Mouse (Mus musculus) macrophage (primary cell): ENCODE results near the gene Nmbr. TPM values are rescaled to one million over a fixed set of nuclear protein-coding genes. Genes with fewer than 3 reads are reported as not detected.

Experiments
- H3K27ac ChIP-seq: fragments of 350-480 bp; formaldehyde crosslinking; 2 replicates; pipeline ENCODE4 v1.9.0; 2021
- H3K36me3 ChIP-seq: fragments of 350-480 bp; formaldehyde crosslinking; 2 replicates; pipeline ENCODE4 v1.9.0; 2021; ENCODE audit errors: inconsistent target
- H3K4me3 ChIP-seq: fragments of 350-480 bp; formaldehyde crosslinking; 2 replicates; pipeline ENCODE4 v1.9.0; 2021; ENCODE audit errors: inconsistent target
- H3K79me2 ChIP-seq: fragments of 350-480 bp; formaldehyde crosslinking; 2 replicates; pipeline ENCODE4 v1.9.0; 2021; ENCODE audit errors: inconsistent target
- WGBS: methylation state at CpG from one replicate; pipeline ENCODE4 v1.1.7; 2026; ENCODE audit warnings: inconsistent platforms; ENCODE audit not compliant: missing documents; 5-methylcytosine and 5-hydroxymethylcytosine counted together
- polyA plus RNA-seq: library from polyadenylated mRNA; stranded (reverse); fragments of 250-400 nt; gene quantifications from 3 replicates; pipeline ENCODE4 v1.2.4, GENCODE M21; 2018; ENCODE audit warnings: inconsistent platforms
- total RNA-seq, 78 experiments: library from RNA; depleted of rRNA; stranded (reverse); fragments of 250-400 nt; gene quantifications; 1 replicate in 9 of 78; 2 replicates in 24 of 78; 3 replicates in 43 of 78; 4 replicates in 2 of 78; pipeline ENCODE4 v1.2.4; 2018; ENCODE audit warnings: inconsistent platforms in 56 of 78

Gene Nmbr
- not detected for total RNA-seq (2018; cell fraction: chromatin; rRNA removed)
- not detected for total RNA-seq (2018; cell fraction: cytosol; rRNA removed)
- not detected for total RNA-seq (2018; cell fraction: nucleus; rRNA removed)
- polyA plus RNA-seq: not detected in 3 replicates

DNA sequence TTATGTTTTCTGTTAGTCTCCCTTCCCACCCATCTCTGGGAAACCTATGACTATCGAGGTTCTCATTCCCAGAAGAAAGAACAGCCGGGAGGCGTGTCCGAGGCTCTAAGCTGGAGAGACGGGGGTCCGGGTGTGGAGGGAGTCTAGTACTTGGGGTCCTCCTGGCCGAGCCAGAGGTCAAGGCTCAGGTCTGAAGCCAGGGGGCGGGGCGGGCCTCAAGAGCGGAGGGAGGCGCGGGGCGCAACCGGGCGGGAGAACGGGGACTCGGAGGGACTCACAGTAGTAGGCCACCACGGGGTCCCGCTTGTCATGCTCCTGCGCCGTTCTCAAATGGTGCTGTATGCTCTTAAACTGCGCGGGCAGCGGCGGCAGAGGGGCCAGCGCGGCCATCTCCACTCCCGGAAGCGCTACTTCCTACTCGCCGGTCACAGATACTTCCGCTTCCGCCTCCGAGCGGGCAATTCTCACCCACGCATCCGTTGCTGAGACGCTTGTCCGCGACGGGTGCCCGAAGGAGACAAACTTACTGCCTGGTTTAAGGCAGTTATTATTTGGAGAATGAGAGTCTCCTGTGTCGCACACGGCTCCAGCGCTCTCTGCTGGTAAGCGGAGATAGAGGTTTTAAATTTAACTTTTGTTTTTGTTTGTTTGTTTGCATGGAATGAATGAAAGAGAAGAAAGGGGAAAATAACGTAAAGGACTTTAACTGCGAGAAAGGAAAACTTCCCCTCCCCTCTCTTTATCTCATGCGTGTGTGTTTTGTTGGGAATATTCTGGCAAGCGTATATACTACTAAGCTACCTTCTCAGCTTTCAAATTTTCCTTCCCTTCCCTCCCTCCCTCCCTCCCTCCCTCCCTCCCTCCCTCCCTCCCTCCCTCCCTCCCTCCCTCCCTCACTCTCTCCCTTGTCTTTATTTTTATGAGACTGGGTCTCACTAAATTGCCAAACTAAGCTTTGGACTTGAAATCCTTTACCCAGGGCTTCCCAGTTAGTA, at the start of gene Nmbr, which contains the start of gene Vta1:
TSS of gene Nmbr (plus strand) at position 520 of the 995 bp plus-strand sequence.
TSS of gene Vta1 (minus strand) at position 489 of the 995 bp plus-strand sequence.
- H3K79me2 ChIP-seq: peaks cover 50% of the 10 kb centered on the region
- no peaks in the 10 kb centered on the region for H3K36me3 ChIP-seq
- H3K27ac ChIP-seq: peak within 1 kb of the TSS; percentile 49
- H3K4me3 ChIP-seq: peak within 1 kb of the TSS; percentile 82
- under 1% methylated on average over 47 of the region's 50 CpGs for WGBS

DNA sequence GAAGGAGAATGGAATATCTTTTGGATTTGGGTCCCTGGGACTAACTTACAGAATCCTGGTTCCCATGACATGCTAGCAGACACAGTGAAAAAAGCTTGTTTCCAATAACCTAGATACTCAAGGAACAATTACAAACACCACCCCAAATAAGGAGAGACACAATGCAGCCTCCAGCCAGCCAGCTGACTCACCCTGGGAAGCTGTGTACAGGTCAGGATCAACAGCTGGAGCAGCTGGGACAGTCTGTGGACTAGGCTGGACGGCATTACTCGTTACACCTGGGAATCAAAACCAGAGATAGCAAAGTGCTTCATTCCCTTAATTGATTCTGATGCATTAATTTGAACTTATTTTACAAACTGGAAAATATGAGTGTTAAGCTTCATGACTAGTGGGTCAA, 44.5 kb upstream of the Nmbr start:
- WGBS: 96% methylated on average over 2 of the region's 2 CpGs
- Histone ChIP-seq H3K79me2 (no peaks in the 10 kb centered on the region), H3K4me3 (no peak overlapping the region), H3K36me3 (peaks cover 26% of the 10 kb centered on the region), H3K27ac (no peak overlapping the region)

DNA sequence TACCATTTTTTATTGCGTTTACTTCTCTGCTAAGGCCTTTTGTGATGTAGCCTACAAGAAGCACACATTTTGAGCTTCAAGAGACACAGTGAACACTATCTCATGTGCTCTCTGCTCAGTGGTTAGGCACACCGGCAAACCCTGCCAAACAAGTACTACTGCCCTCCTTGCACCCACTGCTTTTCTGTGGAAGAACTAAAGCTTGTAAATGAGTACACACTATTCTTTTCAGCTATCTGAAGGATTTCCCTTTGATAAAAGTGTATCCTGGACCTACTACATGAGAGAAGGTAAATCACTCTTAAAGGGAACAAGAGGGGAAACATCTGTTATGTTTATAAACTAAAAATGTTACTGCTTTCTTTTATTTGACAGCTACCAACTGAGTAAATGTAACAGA, 39.2 kb upstream of the Nmbr start:
- WGBS: 100% methylated on average over 2 of the region's 2 CpGs

DNA sequence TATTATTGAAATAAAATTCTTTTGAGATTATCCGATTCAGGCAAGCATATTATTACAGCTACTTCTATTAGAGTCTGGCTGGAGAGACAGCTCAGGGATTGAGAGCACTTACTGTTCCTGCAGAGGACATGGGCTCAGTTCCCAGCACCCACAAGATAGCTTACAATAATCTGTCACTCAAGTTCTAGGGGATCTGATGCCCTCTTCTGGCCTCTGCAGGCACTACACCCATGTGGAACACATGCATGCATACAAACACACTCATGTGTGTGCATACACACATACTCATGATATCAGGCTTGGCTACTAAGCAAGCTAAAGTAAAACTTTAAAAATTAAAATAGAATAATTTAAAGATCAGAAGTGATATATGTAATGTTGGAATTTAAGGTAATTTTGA, 19.7 kb upstream of the Nmbr start:
- Histone ChIP-seq H3K4me3 (no peak overlapping the region), H3K36me3 (peaks cover 26% of the 10 kb centered on the region), H3K27ac (no peak overlapping the region), H3K79me2 (peaks cover 44% of the 10 kb centered on the region)
- 100% methylated on average over 1 of the region's 1 CpGs for WGBS

More for the DNA sequence above, 39.2 kb upstream of the Nmbr start:
- Histone ChIP-seq H3K79me2 (no peaks in the 10 kb centered on the region), H3K36me3 (peaks cover 33% of the 10 kb centered on the region), H3K4me3 (no peak overlapping the region), H3K27ac (no peak overlapping the region)

DNA sequence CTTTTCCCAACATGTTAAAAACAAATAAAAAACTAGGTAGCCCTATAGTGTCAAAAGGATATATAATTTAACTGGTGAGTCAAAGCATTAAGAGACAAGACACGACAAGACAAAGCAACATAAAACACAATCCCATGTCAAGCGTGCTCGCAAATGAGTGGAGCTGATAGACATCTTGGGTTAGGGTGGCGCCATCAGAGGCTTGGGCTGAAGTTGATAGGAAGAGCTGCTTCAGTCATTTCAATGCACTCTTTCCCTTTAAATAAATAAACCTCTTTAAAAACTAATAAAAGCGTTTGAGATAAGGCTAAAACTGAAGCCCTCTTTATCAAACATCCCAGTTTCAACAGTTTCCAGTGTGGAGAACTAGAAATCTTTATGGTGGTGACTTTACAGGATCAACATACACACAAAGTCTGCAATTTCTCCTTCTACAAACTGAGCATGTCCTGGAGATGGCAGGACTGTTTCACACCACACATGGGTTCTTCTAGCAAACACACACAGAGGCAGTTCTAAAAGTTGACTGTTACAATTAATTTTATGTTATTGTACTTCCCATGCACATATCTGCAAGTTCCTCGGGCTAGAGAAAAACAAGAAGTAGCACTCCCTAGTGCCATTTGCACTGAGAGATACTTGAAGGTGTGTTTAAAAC, 16.5 kb upstream of the Nmbr start:
- WGBS: 88% methylated on average over 6 of the region's 6 CpGs
- Histone ChIP-seq H3K4me3 (no peak overlapping the region), H3K79me2 (peaks cover 76% of the 10 kb centered on the region), H3K36me3 (peaks cover 25% of the 10 kb centered on the region), H3K27ac (no peak overlapping the region)

DNA sequence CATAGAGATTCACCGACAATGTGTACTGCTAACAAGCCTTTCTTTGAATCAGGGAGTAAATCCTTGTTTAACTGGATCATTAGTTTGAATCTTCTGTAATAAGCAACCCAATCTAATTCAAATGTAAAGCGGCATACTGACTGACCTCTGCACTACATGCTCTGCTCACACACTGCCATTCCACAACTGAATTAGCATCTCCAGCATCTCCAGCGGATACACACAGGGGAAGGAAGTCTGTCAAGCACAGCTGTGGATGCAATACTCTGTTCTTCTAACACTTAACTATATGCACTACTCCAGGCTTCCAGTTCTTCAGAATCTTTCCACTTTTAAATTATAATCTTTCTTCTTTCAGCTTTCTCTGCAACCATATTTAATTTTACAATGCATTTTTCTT, 15.0 kb upstream of the Nmbr start:
- Histone ChIP-seq H3K36me3 (peaks cover 20% of the 10 kb centered on the region), H3K4me3 (no peak overlapping the region), H3K27ac (no peak overlapping the region), H3K79me2 (peaks cover 91% of the 10 kb centered on the region)
- 94% methylated on average over 3 of the region's 3 CpGs for WGBS

DNA sequence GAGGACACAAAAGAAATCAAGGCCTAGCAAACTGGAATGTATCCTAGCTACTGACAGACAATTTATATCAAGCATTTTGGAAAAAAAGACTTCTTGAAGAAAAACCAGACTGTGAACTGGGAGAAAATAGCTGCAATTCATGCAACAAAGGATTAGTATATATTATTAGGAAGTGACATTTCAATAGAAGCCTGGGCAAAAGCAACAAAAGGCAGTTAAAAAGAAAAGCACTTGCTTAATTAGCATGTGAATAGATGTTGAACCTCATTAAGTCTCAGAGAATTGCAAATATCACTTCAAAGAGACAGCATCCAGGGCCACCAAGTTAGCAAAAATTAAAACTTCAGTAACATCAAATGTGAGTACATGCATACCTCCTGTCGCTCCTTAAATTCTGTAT, 2.2 kb upstream of the Nmbr start:
- no peak overlapping the region for H3K4me3 ChIP-seq
- H3K27ac ChIP-seq: no peak overlapping the region
- H3K36me3 ChIP-seq: no peaks in the 10 kb centered on the region
- WGBS: 93% methylated on average over 1 of the region's 1 CpGs
- H3K79me2 ChIP-seq: peaks cover 71% of the 10 kb centered on the region

DNA sequence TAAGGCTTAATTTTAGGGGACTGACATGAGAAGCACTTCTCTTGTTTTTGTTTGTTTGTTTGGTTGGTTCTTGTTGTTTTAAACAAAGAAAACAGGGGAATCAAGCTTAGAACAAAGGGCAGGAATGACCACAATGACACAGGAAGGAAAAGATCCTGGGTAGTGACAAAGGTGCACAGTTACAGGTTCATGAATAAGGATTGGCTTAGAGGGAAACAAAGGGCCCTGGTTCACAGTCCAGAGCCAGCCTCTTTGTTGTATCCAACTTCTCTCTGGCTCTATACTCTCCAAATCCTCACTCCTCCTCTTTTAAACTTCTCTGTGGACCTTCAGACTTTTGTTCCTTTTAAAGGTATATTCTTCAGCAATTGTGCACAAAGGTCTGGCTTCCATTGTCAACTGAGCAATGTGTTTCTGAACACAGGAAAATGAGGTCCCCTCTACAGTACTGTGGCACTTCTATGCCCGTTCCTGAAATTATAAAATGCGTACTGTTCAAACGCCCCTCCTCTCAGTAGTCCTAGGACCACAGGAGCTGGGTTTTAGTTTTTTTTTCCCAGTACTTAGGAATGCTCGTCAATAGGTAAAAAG, 1.5 kb upstream of the Nmbr start:
- H3K27ac ChIP-seq: no peak overlapping the region
- H3K4me3 ChIP-seq: peak overlapping the region; percentile 82
- no peaks in the 10 kb centered on the region for H3K36me3 ChIP-seq
- 38% methylated on average over 4 of the region's 4 CpGs for WGBS
- peaks cover 64% of the 10 kb centered on the region for H3K79me2 ChIP-seq

DNA sequence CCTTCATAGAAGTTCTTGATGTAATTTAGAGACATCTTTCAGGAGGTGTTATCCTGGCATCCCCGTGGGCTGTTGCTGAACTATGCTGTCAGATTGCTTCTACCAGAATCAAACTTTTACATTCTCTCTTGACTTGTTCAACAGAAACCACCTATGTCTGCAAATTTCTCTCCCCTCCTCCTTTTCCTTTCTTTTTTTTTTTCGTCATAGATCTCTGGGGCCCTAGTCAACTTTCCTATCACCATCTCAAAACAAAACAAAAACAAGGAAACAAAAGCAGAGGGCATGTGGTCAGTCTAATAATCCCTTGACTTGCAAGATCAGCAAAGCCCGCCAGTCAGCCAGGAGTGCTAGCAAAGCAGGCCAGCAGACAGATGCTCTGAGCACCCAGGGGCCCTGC, 12.7 kb downstream of the Nmbr start, which contains the start of gene Gje1:
TSS of gene Gje1 (minus strand) at position 101 of the 400 bp plus-strand sequence.
- 89% methylated on average over 3 of the region's 3 CpGs for WGBS
- H3K79me2 ChIP-seq: no peaks in the 10 kb centered on the region
- no peak within 1 kb of the TSS for H3K27ac ChIP-seq
- H3K4me3 ChIP-seq: no peak within 1 kb of the TSS
- H3K36me3 ChIP-seq: no peaks in the 10 kb centered on the region

DNA sequence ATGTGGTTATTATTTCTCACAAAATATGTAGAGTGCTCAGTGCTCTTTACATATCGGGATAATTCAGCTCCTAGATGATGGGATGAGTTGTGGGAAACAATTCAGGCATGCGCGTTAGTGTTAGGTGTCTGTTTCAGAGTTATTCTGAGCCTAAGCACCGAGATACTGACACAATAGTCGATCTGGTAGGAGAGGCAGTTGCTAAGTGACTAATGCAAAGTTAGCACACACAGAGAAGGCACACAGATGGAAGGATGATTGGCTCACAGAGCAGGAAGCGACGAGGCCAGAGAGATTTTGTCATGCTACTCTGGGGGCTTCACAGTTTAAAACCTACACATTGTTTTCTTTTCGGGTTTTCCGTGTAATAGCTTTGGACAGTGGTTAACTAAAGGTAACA, 20.3 kb downstream of the Nmbr start:
- H3K79me2 ChIP-seq: no peaks in the 10 kb centered on the region
- no peak overlapping the region for H3K27ac ChIP-seq
- no peak overlapping the region for H3K4me3 ChIP-seq
- H3K36me3 ChIP-seq: no peaks in the 10 kb centered on the region
- WGBS: 92% methylated on average over 9 of the region's 9 CpGs

DNA sequence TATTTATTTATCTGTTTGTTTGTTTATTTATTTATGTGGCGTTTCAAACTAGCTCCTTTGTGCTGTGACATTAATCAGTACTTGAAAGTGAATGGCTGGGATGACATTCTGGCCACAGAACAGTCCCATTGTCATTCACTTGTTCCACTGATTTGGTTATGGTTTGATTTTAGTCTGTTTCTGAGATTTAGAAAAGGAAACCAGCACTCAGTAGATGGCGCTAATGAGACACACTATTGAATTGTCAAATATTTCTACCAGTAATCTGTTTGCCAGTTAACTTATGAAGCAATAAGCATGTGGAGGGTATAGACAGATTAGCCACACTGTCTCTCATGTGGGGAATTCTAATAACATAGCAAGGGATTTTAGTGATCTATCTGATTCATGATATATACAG, 28.9 kb downstream of the Nmbr start:
- Histone ChIP-seq H3K27ac (no peak overlapping the region), H3K79me2 (no peaks in the 10 kb centered on the region), H3K36me3 (no peaks in the 10 kb centered on the region), H3K4me3 (no peak overlapping the region)
- WGBS: 12% methylated on average over 2 of the region's 2 CpGs

DNA sequence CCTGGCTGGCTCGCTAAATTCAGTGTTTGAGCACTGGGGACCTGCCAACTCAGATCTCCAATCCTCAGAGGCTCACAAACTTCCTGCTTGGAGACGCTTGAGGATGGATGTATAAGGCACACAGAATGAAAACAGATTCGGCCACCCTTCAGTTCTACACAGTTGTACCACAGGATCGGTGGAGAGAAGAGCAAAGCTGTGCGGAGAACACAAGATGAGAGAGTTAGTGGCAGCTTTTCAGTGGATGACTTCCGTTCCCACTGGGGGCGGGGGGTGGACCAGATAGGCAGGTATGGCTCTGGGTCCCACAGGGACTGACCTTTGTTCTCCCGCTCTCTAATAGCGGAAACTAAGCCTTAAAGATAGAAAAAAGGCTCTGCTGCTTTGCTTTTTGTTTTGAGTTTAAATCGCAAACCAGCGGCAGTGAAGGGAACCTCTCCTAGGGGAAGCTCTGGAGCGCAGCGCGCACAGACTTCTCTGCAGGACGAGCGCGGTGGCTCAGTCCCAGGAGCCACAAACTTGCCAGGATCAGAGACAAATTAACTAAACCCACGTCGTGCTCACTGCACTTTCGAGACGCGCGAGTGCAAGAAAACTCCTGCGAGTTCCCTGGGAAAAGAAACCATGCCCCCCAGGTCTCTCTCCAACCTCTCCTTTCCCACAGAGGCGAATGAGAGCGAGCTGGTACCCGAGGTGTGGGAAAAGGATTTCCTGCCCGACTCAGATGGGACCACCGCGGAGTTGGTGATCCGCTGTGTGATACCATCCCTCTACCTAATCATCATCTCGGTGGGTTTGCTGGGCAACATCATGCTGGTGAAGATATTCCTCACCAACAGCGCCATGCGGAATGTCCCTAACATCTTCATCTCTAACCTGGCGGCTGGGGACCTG, 54.5 kb downstream of the Nmbr start:
- Histone ChIP-seq H3K4me3 (no peak overlapping the region), H3K79me2 (no peaks in the 10 kb centered on the region), H3K36me3 (no peaks in the 10 kb centered on the region), H3K27ac (no peak overlapping the region)
- 5% methylated on average over 35 of the region's 35 CpGs for WGBS

DNA sequence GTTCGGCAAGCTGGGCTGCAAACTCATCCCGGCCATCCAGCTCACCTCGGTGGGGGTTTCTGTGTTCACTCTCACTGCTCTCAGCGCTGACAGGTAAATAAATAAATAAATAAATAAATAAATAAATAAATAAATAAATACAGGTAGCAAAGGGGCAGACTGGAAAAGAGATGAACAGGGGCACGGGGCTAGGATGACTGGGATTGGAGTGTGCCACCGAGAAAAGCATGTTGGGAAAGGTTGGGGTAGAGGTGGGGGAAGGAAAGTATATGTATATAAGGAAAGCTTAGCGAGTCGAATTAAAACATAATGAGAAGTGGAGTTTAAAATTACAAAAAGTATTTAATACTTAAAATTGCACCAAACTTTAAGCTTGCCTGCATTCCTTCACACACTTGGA, 55.2 kb downstream of the Nmbr start:
- no peaks in the 10 kb centered on the region for H3K36me3 ChIP-seq
- no peaks in the 10 kb centered on the region for H3K79me2 ChIP-seq
- 39% methylated on average over 8 of the region's 8 CpGs for WGBS
- H3K27ac ChIP-seq: no peak overlapping the region
- no peak overlapping the region for H3K4me3 ChIP-seq
